Mouse (Mus musculus): ENCODE measurements around the gene Mypop.

The Mypop gene

DNA sequence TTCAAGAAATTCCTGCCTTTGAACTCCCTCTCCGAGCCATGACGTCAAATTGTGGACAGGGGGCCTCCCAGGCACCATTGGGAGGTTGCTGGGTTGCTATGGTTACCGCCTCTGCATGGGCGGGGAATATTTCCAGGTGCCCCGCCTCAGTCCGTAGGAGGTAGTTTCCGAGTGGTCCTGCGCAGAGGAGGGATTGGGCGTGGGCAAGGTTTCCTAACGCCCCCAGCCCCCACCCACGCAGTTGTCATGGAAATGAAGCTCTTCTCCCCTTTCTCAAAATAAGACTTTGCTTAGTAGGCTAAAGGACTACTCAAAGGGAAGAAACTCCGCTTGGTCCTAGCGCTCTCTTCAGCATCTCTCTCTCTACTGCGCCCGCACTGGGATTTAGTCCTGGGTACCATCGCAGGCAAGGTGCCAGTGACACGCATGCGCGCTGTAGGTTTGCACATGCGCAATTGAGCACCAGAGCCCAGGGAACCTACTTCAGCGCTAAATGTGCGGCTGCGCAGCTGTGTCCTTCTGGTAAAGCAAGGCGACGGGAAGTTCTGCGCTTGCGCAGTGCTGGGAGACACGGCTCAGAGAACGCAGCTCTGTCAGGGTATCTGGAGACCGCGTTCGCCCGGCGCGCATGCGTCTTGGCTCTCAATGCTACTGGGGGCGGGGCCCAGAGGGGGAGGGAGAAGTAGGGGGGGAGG, at the start of gene Mypop:
Mypop (plus strand) TSS at position 645 of the 695 bp plus-strand sequence.
- peak; percentile 100 for DNase-seq (ENCODE audit: low read depth, low spot score)

- DNase-seq (ENCODE audit: low read depth, low spot score): no peak
These were observed 48.7 kb upstream of the Mypop start for GRCm38 (mm10) chr7:18942376-18942775.

- DNase-seq (ENCODE audit: low read depth, low spot score): no peak
These were observed 48.2 kb upstream of the Mypop start for GRCm38 (mm10) chr7:18942815-18943214.

DNA sequence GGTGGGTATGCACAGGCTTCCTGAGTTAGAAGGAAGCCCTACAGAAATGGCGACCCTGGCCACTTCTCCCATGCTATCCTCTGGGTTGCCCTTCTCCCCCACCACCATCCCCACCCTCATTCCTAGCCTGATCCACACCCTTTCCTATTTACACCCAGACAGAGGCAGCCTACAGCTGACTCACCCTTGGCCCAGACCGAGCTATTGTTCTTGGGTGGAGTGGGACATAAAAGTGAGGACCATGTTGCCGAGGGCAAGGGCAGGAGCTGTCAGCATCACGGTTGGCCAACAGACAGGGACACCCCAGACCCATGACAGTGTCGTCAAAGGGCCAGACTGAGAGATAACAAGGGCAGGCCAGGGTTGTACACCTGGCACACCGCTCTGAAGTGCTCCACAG, 42.9 kb upstream of the Mypop start:
- DNase-seq (ENCODE audit: low read depth, low spot score): no peak

DNA sequence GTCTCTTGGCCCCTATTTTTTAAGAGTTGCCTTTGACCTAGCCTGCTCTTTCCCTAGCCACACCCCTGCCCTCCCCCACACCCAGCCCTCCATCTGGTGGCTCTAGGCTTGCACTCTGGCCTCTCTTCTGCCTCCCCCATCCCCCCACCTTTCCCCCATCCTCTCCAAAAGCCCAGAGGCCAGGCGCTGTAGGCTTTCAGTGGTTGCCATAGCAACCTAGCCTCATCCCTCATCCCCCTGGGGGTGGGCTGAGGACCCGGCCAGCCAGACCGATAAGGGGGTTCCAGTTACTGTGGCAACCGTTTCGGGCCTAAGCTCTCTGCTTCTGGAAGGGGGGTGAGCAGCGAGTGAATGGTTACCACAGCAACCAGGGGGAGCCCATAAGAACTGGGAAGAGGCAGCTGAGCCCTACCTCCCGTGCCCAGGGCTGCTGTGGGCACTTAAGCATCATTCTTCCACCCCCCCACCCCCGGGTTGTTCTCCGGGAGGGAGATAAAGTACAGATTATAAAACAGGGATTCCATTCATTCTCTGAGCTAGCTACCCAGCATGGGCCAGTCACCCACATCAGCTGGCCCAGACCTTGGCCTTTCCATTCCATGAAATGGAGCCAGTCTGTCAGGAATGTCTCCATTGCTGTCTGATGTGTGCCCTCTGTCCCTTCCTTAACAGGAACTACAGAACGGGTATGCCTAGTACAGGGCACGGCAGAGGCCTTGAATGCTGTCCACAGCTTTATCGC, 41.1 kb upstream of the Mypop start:
- DNase-seq (ENCODE audit: low read depth, low spot score): peak; percentile 92

DNA sequence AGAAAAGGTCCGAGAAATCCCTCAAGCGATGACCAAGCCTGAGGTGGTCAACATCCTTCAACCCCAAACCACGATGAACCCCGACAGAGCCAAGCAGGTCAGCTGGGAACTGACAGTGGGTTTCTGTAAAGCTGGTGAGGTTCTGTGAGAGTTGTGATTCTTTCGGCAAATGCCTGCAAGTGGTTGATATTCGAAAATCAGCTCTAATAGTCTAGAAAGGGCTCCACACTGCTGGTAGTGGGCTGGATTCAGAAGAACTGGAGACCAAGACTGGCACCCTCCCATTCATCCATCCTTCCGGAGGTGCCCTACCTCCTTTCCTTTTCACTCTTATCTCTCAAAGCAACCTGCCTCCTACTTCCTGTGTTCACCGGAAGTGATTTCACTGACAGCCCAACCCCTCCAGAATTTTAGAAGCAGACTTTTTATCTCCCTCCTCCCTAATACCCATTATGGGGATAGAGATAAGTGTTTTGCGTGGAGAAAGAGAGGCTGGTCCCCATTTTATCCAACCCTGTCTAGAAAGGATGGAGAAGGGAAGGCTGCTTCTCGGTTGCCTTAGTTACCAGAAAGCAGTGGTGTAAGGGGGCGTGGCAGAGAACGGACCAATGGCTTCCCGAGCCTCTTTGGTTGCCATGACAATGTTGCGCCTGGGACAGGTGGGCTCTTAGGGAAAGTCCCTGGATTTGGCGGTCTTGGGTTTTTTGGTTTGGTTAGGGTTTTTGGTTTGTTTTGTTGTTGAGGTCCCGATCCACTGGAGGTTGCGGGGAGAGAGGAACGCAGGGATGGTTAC, 40.3 kb upstream of the Mypop start:
- DNase-seq (ENCODE audit: low read depth, low spot score): peak; percentile 49

GRCm38 (mm10) chr7:18951397-18951796, 39.6 kb upstream of the Mypop start:
- peak; percentile 69 for DNase-seq (ENCODE audit: low read depth, low spot score)

- peak; percentile 49 for DNase-seq (ENCODE audit: low read depth, low spot score)
These were observed 33.3 kb upstream of the Mypop start for GRCm38 (mm10) chr7:18957569-18958383.

- DNase-seq (ENCODE audit: low read depth, low spot score): no peak
These were observed 32.7 kb upstream of the Mypop start for GRCm38 (mm10) chr7:18958384-18958766.

DNA sequence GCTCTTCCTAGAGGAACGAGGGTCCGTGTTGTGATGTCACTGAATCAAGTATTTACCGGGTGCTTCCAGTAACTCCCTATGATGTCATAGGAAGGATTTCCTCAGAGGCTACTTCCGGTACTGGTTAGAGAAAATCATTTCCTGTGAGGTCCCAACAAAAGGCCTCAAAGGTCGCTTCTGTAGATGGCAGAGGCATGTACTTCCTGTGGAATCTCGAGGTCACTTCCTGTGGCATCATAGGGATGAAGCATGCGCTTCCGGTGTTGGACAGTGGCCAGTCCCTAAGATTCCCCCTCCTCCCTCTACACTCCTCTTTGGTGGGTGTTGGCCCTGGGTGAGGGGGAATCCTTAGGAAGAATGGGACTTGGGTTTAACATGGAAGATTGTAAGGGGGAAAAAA, 31.6 kb upstream of the Mypop start:
- DNase-seq (ENCODE audit: low read depth, low spot score): no peak

DNA sequence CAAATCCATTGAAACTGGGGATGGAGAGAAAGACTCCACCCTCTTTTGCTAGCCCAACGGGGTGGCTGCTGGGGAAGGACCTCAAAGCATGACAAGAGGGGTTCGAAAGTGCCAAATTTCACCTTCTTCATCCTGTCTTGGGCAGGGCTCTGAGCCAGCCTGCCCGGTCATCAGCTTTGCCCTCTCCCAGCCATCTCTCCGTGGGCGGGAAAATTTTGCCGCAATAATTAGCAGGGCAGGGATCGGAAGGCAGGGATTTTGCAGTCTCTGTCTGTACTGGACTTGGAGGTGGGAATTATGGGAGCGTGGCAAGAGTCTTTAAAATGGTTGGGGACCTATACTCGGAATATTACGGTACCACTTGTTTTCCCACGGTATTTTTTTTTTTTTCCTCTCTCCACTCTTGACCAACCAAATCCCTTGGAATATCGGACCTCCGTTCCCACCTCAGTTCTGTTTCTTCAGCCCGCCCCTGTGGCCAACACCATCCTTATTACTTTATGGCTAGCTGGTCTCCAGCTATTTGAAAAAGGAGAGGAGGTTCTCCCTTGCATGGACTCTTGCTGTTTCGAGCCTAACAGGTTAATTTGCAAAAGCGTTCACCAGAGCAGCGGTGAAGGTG, 28.8 kb upstream of the Mypop start:
- no peak for DNase-seq (ENCODE audit: low read depth, low spot score)

- no peak for DNase-seq (ENCODE audit: low read depth, low spot score)
These were observed 28.2 kb upstream of the Mypop start for GRCm38 (mm10) chr7:18962795-18963194.

GRCm38 (mm10) chr7:18963294-18963843, 27.7 kb upstream of the Mypop start:
- DNase-seq (ENCODE audit: low read depth, low spot score): no peak

DNA sequence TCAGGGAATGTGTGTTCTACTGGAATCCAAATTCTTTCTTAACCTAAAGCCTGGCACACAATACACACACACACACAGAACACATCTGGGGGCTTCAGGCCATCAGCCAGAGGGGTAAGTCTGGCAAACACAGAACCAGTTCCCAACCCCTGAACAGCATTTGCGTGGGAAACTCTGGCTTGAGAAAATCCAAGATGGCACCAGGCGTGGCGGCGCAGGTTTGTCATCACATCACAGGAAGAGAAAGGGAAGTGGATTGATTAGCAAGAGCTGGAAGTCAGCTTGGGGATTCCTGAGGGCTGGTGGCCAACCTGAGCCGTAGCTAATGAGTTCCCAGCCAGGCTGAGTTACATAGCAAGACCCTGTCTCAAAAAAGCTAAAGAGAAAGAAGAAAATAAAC, 25.7 kb upstream of the Mypop start:
- no peak for DNase-seq (ENCODE audit: low read depth, low spot score)

DNA sequence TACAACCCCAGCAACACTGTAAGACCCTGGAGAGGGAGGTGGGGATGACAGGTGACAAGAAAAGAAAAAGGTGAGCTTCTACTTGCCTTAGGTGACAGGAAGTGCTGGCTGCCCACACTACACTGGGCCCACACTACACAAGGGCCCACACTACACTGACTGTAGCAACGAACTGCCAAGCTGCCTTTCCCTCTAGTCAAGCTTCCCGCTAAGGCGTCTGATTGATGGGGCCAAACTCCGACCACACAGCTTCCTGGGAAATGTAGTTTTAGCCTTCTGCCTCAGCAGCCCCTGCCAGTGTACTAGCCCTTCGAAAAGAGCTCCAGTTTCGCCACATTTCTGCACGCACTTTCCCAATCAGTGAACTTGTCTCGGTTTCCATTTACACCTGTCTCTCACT, 23.4 kb upstream of the Mypop start:
- no peak for DNase-seq (ENCODE audit: low read depth, low spot score)

- no peak for DNase-seq (ENCODE audit: low read depth, low spot score)
These were observed 20.1 kb upstream of the Mypop start for GRCm38 (mm10) chr7:18970956-18971355.

- DNase-seq (ENCODE audit: low read depth, low spot score): no peak
These were observed 12.7 kb upstream of the Mypop start for GRCm38 (mm10) chr7:18978381-18978780.

DNA sequence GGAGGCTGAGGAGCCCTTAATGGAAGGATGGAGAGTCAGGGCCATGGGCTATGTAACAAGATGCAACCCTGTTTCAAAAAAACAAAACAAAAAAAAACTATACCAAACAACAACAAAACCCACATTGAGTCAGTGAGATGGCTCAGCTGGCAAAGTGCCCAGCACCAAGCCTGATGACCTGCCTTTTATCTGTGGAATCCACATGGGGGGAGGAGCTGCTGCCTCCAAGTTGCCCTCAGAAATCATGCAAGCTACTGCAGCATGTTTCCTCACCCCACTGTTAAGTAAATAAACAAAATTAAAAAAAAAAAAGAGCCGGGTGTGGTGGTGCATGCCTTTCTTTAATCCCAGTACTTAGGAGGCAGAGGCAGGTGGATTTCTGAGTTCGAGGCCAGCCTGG, 4.5 kb upstream of the Mypop start:
- DNase-seq (ENCODE audit: low read depth, low spot score): no peak

GRCm38 (mm10) chr7:18987100-18987499, 3.9 kb upstream of the Mypop start, which contains the start of gene Nanos2:
Gene Nanos2, plus strand, starts transcription at chr7:18987400.
- DNase-seq (ENCODE audit: low read depth, low spot score): no peak

DNA sequence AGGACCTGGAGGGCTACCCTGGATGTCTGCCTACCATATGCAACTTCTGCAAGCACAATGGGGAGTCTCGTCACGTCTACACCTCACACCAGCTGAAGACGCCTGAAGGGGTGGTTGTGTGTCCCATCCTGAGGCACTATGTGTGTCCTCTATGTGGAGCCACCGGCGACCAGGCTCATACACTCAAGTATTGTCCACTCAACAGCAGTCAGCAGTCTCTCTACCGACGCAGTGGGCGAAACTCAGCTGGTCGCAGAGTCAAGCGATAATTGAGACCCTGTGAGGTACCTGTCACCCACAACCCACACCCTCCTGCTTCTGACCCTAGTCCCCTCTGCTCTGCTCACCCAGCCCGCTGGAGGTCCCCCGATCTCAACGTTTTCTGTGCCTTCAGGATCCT, 3.3 kb upstream of the Mypop start:
- no peak for DNase-seq (ENCODE audit: low read depth, low spot score)

DNA sequence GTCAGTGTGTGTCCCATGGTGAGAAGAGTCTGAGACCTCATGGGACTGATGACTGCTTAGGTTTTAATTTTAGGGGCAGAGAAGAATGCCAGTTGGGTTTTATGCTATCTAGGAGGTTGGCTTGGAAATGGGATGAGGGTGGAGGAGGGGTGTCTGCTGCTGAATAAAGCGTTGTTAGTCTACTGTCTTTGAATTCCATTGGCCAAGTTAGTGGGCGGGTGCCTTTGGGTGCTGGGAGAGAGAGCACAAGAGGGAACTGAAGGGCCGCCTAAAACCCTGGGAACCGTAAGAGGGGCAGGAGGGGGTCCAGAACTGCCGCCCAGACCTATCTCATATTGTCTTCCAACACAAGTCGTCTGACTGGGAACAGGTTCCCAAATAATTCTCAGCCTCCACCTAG, 2.3 kb upstream of the Mypop start:
- no peak for DNase-seq (ENCODE audit: low read depth, low spot score)
